Mouse (Mus musculus) embryonic fibroblast, embryonic 13.5 days (primary cell): ENCODE measurements around the gene Arhgap10.

ENCODE experiments used
- CTCF ChIP-seq: IDR thresholded peaks from 2 replicates; pipeline ENCODE4 v1.5.1; 2011; ENCODE audit warnings: mild to moderate bottlenecking, control low read depth, low read length, moderate library complexity, borderline replicate concordance; ENCODE audit not compliant: insufficient read depth
- POLR2A ChIP-seq: IDR thresholded peaks from 2 replicates; pipeline ENCODE4 v1.6.1; 2011; ENCODE audit warnings: low read depth, mild to moderate bottlenecking, control low read depth, low read length, moderate library complexity

GRCm38 (mm10) chr8:77479995-77480394 is 37.8 kb downstream of the Arhgap10 start:
- TF ChIP-seq CTCF = no peak
- no peak for TF ChIP-seq POLR2A
